Mouse (Mus musculus) cortical plate, adult 2 months (tissue): ENCODE measurements around the gene Itpr1.

ENCODE experiments used
- CTCF ChIP-seq: fragments of 200-500 bp; IDR thresholded peaks from 2 replicates; pipeline ENCODE4 v1.5.1; 2011; ENCODE audit warnings: mild to moderate bottlenecking, control low read depth, low read length; ENCODE audit not compliant: insufficient read depth; ENCODE audit errors: extremely low read depth
- POLR2A ChIP-seq: fragments of 200-500 bp; IDR thresholded peaks from 2 replicates; pipeline ENCODE4 v1.6.1; 2011; ENCODE audit warnings: mild to moderate bottlenecking, low read length, control low read depth; ENCODE audit not compliant: insufficient read depth; ENCODE audit errors: extremely low read depth

- TF ChIP-seq CTCF: no peak
- TF ChIP-seq POLR2A: no peak
Measured at GRCm38 (mm10) chr6:108468226-108468825, 255.4 kb downstream of the Itpr1 start.
